Mouse (Mus musculus) brain, embryonic 14.5 days (tissue): ENCODE measurements around the gene Serf1. TPM values are rescaled to one million over a fixed set of nuclear protein-coding genes. Genes with fewer than 3 reads are reported as not detected.

Experiments used
- DNase-seq: peaks from one replicate; pipeline ENCODE4 v3.0.0-alpha.2; 2011; ENCODE audit warnings: low read depth
- CTCF ChIP-seq: fragments of 200-500 bp; IDR thresholded peaks from 2 replicates; pipeline ENCODE4 v1.5.1; 2012; ENCODE audit warnings: inconsistent platforms, mild to moderate bottlenecking, moderate library complexity, borderline replicate concordance; ENCODE audit not compliant: insufficient read depth, insufficient read length; ENCODE audit errors: extremely low read depth
- POLR2A ChIP-seq: fragments of 200-500 bp; IDR thresholded peaks from 2 replicates; pipeline ENCODE4 v1.6.1; 2012; ENCODE audit warnings: mild to moderate bottlenecking, inconsistent platforms, borderline replicate concordance; ENCODE audit not compliant: poor library complexity, insufficient read depth, insufficient read length, severe bottlenecking; ENCODE audit errors: extremely low read depth
- polyA plus RNA-seq: library from polyadenylated mRNA; depleted of rRNA; stranded (reverse); fragments of >200 nt; gene quantifications from 2 replicates; pipeline ENCODE4 v1.2.3, GENCODE M21; 2012; rRNA removed

The Serf1 gene
- 188 and 199 TPM in 2 replicates for polyA plus RNA-seq

- TF ChIP-seq CTCF = 0 out of 2 replicates have a peak, but pooled peaks have one; percentile 1
- peak; percentile 76 for TF ChIP-seq POLR2A
- peak; percentile 91 for DNase-seq
These were observed at the start of gene Serf1 for GRCm38 (mm10) chr13:100107652-100108472. Serf1 (plus strand) TSS chr13:100108012.

DNA sequence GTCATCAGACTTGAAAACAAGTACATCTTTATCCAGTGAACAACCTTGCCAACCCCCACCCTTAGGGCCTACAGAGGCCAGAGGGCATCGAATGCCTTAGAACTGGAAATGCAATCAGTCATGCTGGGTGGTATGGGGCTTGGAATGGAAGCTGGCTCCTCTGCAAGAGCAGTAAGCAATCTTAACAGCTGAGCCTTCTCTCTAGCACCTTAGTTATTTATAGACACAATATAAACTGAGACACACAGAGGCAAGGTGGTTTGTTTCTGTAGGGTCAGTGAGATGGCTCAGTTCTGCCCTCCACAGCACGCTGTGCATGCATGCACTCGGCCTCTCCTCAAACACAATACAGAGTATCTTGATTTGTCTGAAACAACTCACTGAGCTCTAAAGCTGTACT lies 43.9 kb upstream of the Serf1 start:
- no peak for TF ChIP-seq CTCF
- no peak for DNase-seq

DNA sequence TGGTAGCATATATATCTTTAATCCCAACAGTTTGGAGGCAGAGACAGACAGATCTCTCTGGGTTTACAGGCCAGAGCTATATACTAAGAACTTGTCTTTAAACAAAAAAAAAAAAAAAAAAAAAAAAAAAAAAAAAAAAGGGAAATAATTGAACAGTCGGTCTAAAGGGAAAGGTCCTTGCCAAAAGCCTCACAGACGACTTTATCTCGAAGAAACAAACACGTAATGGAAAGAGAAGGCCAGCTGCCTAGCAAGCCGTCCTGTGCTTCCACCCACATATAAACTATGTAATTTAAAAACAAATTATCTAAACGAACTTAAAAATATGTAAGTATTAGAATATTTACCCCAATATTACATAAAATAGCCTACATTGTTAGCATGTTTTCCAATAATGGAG lies 40.0 kb upstream of the Serf1 start:
- TF ChIP-seq POLR2A (no peak), CTCF (no peak)
- DNase-seq = no peak

DNA sequence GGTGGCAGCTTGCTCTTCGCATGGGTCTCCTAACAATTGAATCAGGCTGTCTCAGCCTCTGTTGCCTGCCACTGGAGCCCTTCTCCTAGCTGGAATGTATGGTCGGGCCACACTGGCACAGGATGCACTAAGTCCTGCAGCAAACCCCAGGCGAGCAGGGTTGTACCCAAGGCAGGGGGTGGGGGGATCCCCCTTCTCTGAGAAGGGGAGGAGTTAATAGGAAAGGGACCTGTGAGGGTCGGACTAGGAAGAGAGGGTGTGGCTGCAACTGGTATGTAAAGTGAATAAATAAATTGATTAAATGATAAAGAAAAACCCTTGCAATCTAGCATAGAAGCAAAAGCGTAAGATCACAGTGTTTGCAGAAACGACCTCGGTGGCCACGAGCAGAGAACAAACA lies 36.3 kb upstream of the Serf1 start:
- DNase-seq = no peak
- no peak for TF ChIP-seq CTCF
- TF ChIP-seq POLR2A = no peak

DNA sequence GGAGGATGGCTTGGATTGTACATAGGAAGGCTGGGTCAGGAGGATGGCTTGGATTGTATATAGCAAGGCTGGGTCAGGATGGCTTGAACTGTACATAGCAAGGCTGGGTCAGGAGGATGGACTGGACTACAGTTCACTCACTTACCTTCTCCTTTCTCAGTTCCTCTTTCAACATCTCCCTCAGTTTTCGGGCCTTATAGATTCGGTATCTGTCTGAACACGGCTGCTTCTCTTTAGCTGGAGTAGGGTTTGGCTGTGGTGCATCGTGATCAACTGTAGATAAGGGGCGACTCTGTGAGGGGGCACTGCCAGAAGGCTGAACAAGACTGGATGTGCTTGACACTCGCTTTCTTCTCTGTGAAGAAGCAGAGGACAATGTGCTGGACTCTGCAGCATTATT lies 9.0 kb upstream of the Serf1 start:
- no peak for TF ChIP-seq POLR2A
- no peak for TF ChIP-seq CTCF
- no peak for DNase-seq

- peak; percentile 5 for DNase-seq
- TF ChIP-seq CTCF (no peak), POLR2A (no peak)
These were observed 4.7 kb upstream of the Serf1 start for GRCm38 (mm10) chr13:100103052-100103658.

GRCm38 (mm10) chr13:100103748-100104254 lies 4.0 kb upstream of the Serf1 start, which contains the start of gene Bdp1:
Bdp1 (minus strand) TSS chr13:100104070.
- TF ChIP-seq POLR2A (peak; percentile 31; the same call in 1 of the 2 replicates), CTCF (no peak)
- DNase-seq = peak; percentile 96

GRCm38 (mm10) chr13:100112218-100112972 lies 4.6 kb downstream of the Serf1 start:
- TF ChIP-seq POLR2A = no peak
- TF ChIP-seq CTCF = no peak
- DNase-seq = peak; percentile 25

GRCm38 (mm10) chr13:100123970-100124369 lies 16.2 kb downstream of the Serf1 start:
- no peak for TF ChIP-seq CTCF
- TF ChIP-seq POLR2A = no peak
- DNase-seq = no peak

DNA sequence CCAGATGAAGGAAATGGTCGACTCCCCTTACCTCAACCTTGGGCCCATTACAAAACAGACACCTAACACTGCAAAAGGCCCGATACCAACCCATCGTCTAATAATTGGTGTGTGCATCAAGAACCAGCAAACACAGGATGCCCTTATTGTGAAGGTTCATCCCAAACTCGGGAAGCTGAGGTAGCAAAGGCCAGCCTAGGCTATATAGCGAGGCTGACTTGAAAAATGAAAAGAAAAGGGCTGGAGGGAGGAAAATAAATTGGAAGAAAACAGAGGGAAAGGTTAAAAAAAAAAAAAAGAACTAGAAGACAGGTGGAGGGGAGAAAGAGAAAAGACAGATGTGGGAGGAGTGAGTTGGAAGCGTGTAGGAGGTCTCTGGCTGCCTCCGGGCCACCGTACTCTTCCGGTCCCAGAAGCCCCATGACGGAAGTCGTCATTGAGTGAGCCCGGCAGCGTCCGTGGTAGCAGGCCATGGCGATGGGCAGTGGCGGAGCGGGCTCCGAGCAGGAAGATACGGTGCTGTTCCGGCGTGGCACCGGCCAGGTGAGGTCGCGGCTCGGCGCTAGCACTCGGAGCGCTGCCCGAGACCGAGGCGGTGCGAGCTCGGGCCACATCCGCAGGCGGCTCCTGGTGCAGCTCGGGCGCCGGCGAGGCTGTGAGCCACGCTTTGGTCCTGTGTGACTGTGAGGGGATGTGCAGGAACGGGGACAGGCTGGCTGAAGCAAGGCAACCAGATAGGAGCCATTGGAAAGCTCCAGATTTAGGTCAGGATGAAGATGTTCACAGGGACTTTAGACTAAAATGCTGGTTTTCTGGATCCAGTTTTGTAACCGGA lies 16.8 kb downstream of the Serf1 start, which contains the start of gene Smn1:
Gene Smn1, plus strand, starts transcription at position 430 of the 835 bp plus-strand sequence.
- TF ChIP-seq POLR2A = peak; percentile 60; the same call in 1 of the 2 replicates
- no peak for TF ChIP-seq CTCF
- DNase-seq = peak; percentile 98

GRCm38 (mm10) chr13:100125258-100125643 lies 17.4 kb downstream of the Serf1 start:
- TF ChIP-seq POLR2A = no peak
- TF ChIP-seq CTCF = no peak

More at GRCm38 (mm10) chr13:100125258-100125643, 17.4 kb downstream of the Serf1 start:
- DNase-seq = no peak
